Mouse (Mus musculus) heart, postnatal 0 days (tissue): Measurements from ENCODE around the gene Samd14. TPM values are rescaled to one million over a fixed set of nuclear protein-coding genes. Genes with fewer than 3 reads are reported as not detected.

Experiments used
- ATAC-seq: fragments of 200-750 bp; cut with Nextera tagmentation; 2 replicates; pipeline ENCODE4 v1.8.0; 2017; ENCODE audit warnings: low read depth, moderate number of reproducible peaks, moderate library complexity; ENCODE audit not compliant: insufficient read depth
- DNase-seq: peaks from one replicate; pipeline ENCODE4 v3.0.0-alpha.2; 2016; ENCODE audit warnings: low spot score
- H3K27ac ChIP-seq: fragments of 300-500 bp; sonication (generic); 2 replicates; pipeline ENCODE4 v1.5.1; 2014; ENCODE audit warnings: low read depth, mild to moderate bottlenecking
- H3K27me3 ChIP-seq: fragments of 300-500 bp; sonication (generic); 2 replicates; pipeline ENCODE4 v1.6.1; 2014; ENCODE audit warnings: low read length, mixed read lengths; ENCODE audit not compliant: control insufficient read depth, insufficient read depth
- H3K36me3 ChIP-seq: fragments of 300-500 bp; sonication (generic); replicated peaks from 2 replicates; pipeline ENCODE4 v1.6.1; 2014; ENCODE audit warnings: low read length, mixed read lengths; ENCODE audit not compliant: control insufficient read depth, insufficient read depth
- H3K4me1 ChIP-seq: fragments of 300-500 bp; sonication (generic); 2 replicates; pipeline ENCODE4 v1.6.1; 2014; ENCODE audit warnings: antibody characterized with exemption; ENCODE audit not compliant: control insufficient read depth, insufficient read depth
- H3K4me2 ChIP-seq: fragments of 300-500 bp; sonication (generic); 2 replicates; pipeline ENCODE4 v1.6.1; 2014; ENCODE audit warnings: low read depth, mild to moderate bottlenecking, low read length, moderate library complexity
- H3K4me3 ChIP-seq: fragments of 300-500 bp; sonication (generic); 2 replicates; pipeline ENCODE4 v1.5.1; 2014; ENCODE audit warnings: low read depth, low read length
- H3K9ac ChIP-seq: fragments of 300-500 bp; sonication (generic); replicated peaks from 2 replicates; pipeline ENCODE4 v1.6.1; 2014; ENCODE audit warnings: low read depth, low read length, mixed read lengths
- H3K9me3 ChIP-seq: fragments of 300-500 bp; sonication (generic); replicated peaks from 2 replicates; pipeline ENCODE4 v1.6.1; 2016; ENCODE audit warnings: low read length; ENCODE audit not compliant: control insufficient read depth
- CTCF ChIP-seq: IDR thresholded peaks from 2 replicates; pipeline ENCODE4 v1.5.1; 2016; ENCODE audit warnings: antibody characterized with exemption, control low read depth, low read depth
- EP300 ChIP-seq: IDR thresholded peaks from 2 replicates; pipeline ENCODE4 v1.6.1; 2016; ENCODE audit warnings: antibody characterized with exemption, low read depth
- WGBS: fragments of 180-500 bp; shearing (Covaris S2); extraction: QIAGEN DNeasy Blood & Tissue Kit; methylation state at CpG from one replicate; pipeline ENCODE4 v1.1.7; 2014; 5-methylcytosine and 5-hydroxymethylcytosine counted together
- polyA plus RNA-seq: library from polyadenylated mRNA; unstranded; fragments of >200 nt; fragmentation: Nextera tagmentation; extraction: Ambion mirVana; gene quantifications from 2 replicates; pipeline ENCODE4 v1.2.1, GENCODE M21; 2015
- total RNA-seq: library from RNA; depleted of rRNA; stranded (reverse); fragments of >200 nt; gene quantifications from 2 replicates; pipeline ENCODE4 v1.2.3, GENCODE M21; 2014; ENCODE audit warnings: low replicate concordance

Samd14 gene
- total and polyA plus RNA-seq, 2 experiments from 2014 or later: 4.8 to 6.2 TPM

DNA sequence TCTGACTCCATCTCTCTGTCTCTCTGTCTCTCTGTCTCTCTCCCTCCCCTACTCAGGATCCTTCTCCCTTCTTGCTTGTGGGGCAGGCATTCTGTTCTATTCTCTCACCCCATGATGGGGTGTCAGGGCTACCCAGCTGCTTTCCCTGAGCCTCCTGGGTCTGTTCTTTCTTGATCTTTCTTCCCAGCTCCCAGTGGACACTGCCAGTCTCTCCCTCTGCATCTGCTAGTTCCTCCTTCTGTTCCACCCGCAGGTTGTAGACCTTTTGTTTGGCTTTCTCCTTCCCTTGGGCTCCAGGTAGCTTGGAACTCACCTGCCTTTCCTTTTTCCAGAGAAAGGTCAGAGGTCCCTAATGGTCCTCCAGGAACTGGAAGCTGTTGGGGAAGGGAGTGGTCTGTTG, 1.7 kb downstream of the Samd14 start:
- TF ChIP-seq EP300: no peak
- TF ChIP-seq CTCF: no peak
- 33% methylated on average over 1 of the region's 1 CpGs for WGBS
- no peaks in the 10 kb centered on the region for H3K27me3 ChIP-seq
- no peak overlapping the region for H3K9ac ChIP-seq
- H3K27ac ChIP-seq: no peak overlapping the region
- H3K9me3 ChIP-seq: no peaks in the 10 kb centered on the region
- no peak for ATAC-seq
- H3K4me2 ChIP-seq: no peak overlapping the region; the same call in 1 of the 2 replicates
- no peak for DNase-seq
- no peaks in the 10 kb centered on the region for H3K36me3 ChIP-seq
- H3K4me3 ChIP-seq: no peak overlapping the region
- H3K4me1 ChIP-seq: peaks cover 21% of the 10 kb centered on the region

DNA sequence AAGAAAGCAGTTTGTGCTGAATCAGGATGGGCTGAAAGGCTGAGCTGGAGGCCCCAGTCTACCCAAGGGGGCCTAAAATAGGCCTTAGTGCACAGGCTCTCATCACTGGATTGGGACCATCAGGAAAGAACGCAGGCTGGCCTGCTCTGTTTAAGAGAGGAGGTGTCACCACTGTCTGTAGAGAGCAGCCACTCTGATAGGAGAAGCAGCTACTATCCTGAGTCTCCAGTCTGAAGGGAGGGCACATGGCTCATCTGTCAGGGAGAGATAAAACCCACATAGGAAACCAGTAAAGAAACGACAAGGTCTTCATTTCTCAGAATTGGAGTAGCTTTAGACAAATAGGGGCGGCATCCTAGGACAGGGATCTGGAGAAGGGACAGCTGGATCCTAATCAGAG, 2.4 kb downstream of the Samd14 start:
- DNase-seq (no peak), ATAC-seq (no peak)
- Histone ChIP-seq H3K9ac (no peak overlapping the region), H3K4me2 (no peak overlapping the region), H3K4me3 (no peak overlapping the region), H3K27ac (no peak overlapping the region), H3K27me3 (no peaks in the 10 kb centered on the region), H3K9me3 (no peaks in the 10 kb centered on the region), H3K4me1 (peaks cover 14% of the 10 kb centered on the region), H3K36me3 (no peaks in the 10 kb centered on the region)
- WGBS: 41% methylated on average over 3 of the region's 3 CpGs
- TF ChIP-seq EP300 (no peak), CTCF (no peak)

DNA sequence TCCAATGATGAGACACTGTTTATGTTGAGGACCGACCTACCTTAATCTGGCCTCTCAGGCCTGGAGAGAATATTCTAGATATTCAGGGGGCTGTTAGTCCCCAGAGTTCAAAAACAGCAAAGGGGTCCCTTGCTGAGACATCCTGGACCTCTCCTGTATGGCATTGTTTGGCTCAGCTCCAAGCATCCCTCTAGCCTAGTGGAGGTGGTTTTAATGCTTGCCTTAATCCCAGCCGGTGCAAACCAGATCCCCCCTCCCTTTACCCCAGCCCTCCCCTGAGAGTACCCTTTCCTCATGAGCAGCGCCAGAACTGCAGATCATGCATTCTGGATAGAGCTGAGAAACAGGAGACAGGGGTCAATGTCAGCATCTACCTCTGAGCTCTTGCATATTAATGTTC, 2.8 kb downstream of the Samd14 start:
- no peak for DNase-seq
- ATAC-seq: no peak
- Histone ChIP-seq H3K9me3 (no peaks in the 10 kb centered on the region), H3K9ac (no peak overlapping the region), H3K36me3 (no peaks in the 10 kb centered on the region), H3K27ac (no peak overlapping the region), H3K4me2 (no peak overlapping the region), H3K4me1 (peaks cover 13% of the 10 kb centered on the region), H3K4me3 (no peak overlapping the region), H3K27me3 (no peaks in the 10 kb centered on the region)
- 36% methylated on average over 3 of the region's 3 CpGs for WGBS
- TF ChIP-seq CTCF (no peak), EP300 (no peak)

DNA sequence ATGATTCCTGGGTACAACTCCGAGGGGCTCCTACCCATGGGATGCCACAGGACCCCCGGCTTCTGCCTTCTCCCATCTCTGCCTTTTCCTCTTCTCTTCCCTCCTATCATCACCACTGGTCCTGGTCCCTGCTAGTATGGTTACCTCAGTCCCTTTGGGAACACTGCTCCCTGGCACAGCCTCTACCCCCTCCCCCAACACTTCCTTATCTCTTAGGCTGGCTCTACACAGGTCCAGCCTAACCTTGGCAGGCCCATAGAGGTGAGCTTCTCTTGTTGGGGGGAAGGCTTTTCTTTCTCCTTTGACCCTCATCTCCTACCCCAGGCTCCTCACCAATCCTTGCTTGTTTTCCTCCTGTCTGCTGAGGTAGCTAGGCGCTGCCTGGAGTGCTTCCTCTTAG, 5.8 kb downstream of the Samd14 start:
- no peak overlapping the region for H3K27ac ChIP-seq
- no peak for DNase-seq
- no peak overlapping the region for H3K4me2 ChIP-seq

DNA sequence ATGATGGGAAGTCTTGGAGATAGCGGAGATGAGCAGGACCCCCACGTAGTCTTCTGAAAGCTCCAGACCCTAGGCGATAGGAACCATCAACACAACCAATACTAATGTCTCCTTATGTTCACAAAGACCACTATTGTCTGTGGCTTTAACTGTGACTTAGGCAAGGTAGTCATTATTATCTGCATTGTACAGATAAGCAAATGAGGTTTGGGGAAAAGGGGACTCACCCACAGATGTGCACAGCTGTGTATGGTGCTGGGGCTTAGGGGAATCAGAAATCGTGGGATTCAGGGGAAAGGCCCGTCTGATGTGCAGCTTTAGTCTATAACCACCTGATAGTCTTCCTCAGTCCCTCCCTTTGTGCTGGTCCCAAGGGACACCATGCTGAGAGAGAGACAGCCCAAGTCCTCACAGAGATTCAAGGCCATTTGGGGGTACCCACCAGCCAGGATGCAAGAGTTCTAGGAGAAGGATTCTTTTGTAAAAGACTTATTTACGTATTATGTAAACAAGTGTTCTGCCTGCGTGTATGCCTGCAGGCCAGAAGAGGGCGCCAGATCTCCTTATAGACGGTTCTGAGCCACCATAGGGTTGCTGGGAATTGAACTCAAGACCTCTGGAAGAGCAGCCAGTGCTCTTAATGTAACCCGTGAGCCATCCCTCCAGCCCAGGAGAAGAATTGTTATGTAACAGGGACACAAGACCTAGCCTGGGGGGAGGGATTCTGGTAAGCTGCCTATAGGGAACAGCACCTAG, 12.7 kb downstream of the Samd14 start:
- H3K36me3 ChIP-seq: peaks cover 29% of the 10 kb centered on the region

More for the DNA sequence above, 5.8 kb downstream of the Samd14 start:
- Histone ChIP-seq H3K4me1 (0 out of 2 replicates have a peak, but pooled peaks cover 3% of the 10 kb centered on the region), H3K9ac (no peak overlapping the region), H3K9me3 (no peaks in the 10 kb centered on the region), H3K27me3 (peaks cover 7% of the 10 kb centered on the region; the same call in 1 of the 2 replicates), H3K4me3 (no peak overlapping the region), H3K36me3 (no peaks in the 10 kb centered on the region)
- TF ChIP-seq EP300 (no peak), CTCF (no peak)
- 50% methylated on average over 3 of the region's 3 CpGs for WGBS
- ATAC-seq: peak; percentile 79

More for the DNA sequence above, 12.7 kb downstream of the Samd14 start:
- WGBS: 74% methylated on average over 10 of the region's 10 CpGs
- ATAC-seq (no peak), DNase-seq (no peak)
- H3K4me2 ChIP-seq: no peak overlapping the region
- no peak overlapping the region for H3K4me3 ChIP-seq
- TF ChIP-seq EP300 (no peak), CTCF (peak; percentile 36)
- H3K9me3 ChIP-seq: no peaks in the 10 kb centered on the region
- H3K27ac ChIP-seq: no peak overlapping the region
- no peak overlapping the region for H3K9ac ChIP-seq
- peaks cover 7% of the 10 kb centered on the region; the same call in 1 of the 2 replicates for H3K27me3 ChIP-seq
- H3K4me1 ChIP-seq: no peaks in the 10 kb centered on the region
